Mouse (Mus musculus): Measurements from ENCODE around the gene Gm12184.

DNA sequence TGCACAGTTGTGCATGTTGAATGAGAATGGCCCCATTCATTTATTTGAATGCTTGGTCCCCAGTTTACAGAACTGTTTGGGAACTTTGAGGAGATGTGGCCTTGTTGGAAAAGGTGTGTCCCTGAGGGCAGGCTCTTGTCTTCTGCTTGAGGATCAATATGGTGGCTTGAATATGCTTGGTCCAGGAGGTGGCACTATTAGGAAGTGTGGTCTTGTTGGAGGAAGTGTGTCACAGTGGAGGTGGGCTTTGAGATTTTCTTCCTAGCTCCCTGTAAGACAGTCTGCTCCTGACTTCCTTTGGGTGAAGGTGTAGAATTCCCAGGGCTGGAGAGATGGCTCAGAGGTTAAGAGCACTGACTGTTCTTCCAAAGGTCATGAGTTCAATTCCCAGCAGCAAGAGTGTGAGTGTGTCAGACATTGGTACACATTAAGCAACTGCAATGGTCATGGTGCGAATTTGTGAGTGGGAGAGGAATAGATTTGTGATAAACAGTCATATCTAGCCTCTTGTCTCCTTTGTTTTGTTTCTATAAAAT lies 36.4 kb upstream of the Gm12184 start:
- TF ChIP-seq POLR2A (IDR thresholded peaks at IDR 0.05; ENCODE audit: insufficient read length, low read depth) (no peak), CEBPB (IDR thresholded peaks at IDR 0.05; ENCODE audit: insufficient read depth, poor library complexity, severe bottlenecking) (no peak), REST (IDR thresholded peaks at IDR 0.05; ENCODE audit: insufficient read depth, insufficient read length) (no peak), MYOD1 (IDR thresholded peaks at IDR 0.05; ENCODE audit: control insufficient read depth in 1 of 3, insufficient read length in 2 of 3, low read depth in 2 of 3) (no peak), USF1 (IDR thresholded peaks at IDR 0.05; ENCODE audit: low read depth) (no peak), POLR2AphosphoS2 (IDR thresholded peaks at IDR 0.05; ENCODE audit: insufficient read length, low read depth) (no peak), SRF (IDR thresholded peaks at IDR 0.05; ENCODE audit: control insufficient read depth, insufficient read length, low read depth) (no peak), MYOG (IDR thresholded peaks at IDR 0.05; ENCODE audit: control insufficient read depth in 1 of 3, insufficient read depth in 1 of 3, insufficient read length in 2 of 3, low read depth in 2 of 3) (no peak)

Measured in myocyte (in vitro differentiated cells).